Mouse (Mus musculus) limb, embryonic 14.5 days (tissue): ENCODE results near the gene Nupr1. TPM values are rescaled to one million over a fixed set of nuclear protein-coding genes. Genes with fewer than 3 reads are reported as not detected.

Source experiments
- ATAC-seq: fragments of 200-750 bp; cut with Nextera tagmentation; 2 replicates; pipeline ENCODE4 v1.8.0; 2017; ENCODE audit warnings: low read depth, moderate number of reproducible peaks, moderate TSS enrichment; ENCODE audit not compliant: low FRiP score
- DNase-seq: peaks from one replicate; pipeline ENCODE4 v3.0.0-alpha.2; 2015; ENCODE audit warnings: low spot score
- H3K27ac ChIP-seq: fragments of 300-500 bp; sonication (generic); replicated peaks from 2 replicates; pipeline ENCODE4 v1.5.1; 2014; ENCODE audit warnings: low read depth, mild to moderate bottlenecking, low read length, moderate library complexity, mixed read lengths
- H3K27me3 ChIP-seq: fragments of 300-500 bp; sonication (generic); 2 replicates; pipeline ENCODE4 v1.6.1; 2014; ENCODE audit warnings: low read length, mixed read lengths; ENCODE audit not compliant: control insufficient read depth, insufficient read depth
- H3K36me3 ChIP-seq: fragments of 300-500 bp; sonication (generic); 2 replicates; pipeline ENCODE4 v1.6.1; 2014; ENCODE audit warnings: mild to moderate bottlenecking, low read length, moderate library complexity, mixed read lengths; ENCODE audit not compliant: control insufficient read depth, insufficient read depth
- H3K4me1 ChIP-seq: fragments of 300-500 bp; sonication (generic); 2 replicates; pipeline ENCODE4 v1.6.1; 2014; ENCODE audit warnings: antibody characterized with exemption, low read length, mixed read lengths; ENCODE audit not compliant: control insufficient read depth, insufficient read depth
- H3K4me2 ChIP-seq: fragments of 300-500 bp; sonication (generic); replicated peaks from 2 replicates; pipeline ENCODE4 v1.6.1; 2014; ENCODE audit warnings: low read depth, mild to moderate bottlenecking, low read length, moderate library complexity; ENCODE audit not compliant: severe bottlenecking
- H3K4me3 ChIP-seq: fragments of 300-500 bp; sonication (generic); replicated peaks from 2 replicates; pipeline ENCODE4 v1.5.1; 2014; ENCODE audit warnings: low read length
- H3K9ac ChIP-seq: fragments of 300-500 bp; sonication (generic); 2 replicates; pipeline ENCODE4 v1.6.1; 2014; ENCODE audit warnings: mild to moderate bottlenecking, low read depth, low read length, moderate library complexity; ENCODE audit not compliant: severe bottlenecking
- H3K9me3 ChIP-seq: fragments of 300-500 bp; sonication (generic); 2 replicates; pipeline ENCODE4 v1.6.1; 2016; ENCODE audit warnings: low read length; ENCODE audit not compliant: control insufficient read depth
- POLR2A ChIP-seq: fragments of 200-500 bp; IDR thresholded peaks from 2 replicates; pipeline ENCODE4 v1.8.0; 2012; ENCODE audit warnings: inconsistent platforms, mild to moderate bottlenecking, moderate library complexity, borderline replicate concordance; ENCODE audit not compliant: insufficient read depth, insufficient read length; ENCODE audit errors: extremely low read depth
- WGBS: fragments of 180-500 bp; shearing (Covaris S2); extraction: QIAGEN DNeasy Blood & Tissue Kit; methylation state at CpG from one replicate; pipeline ENCODE4 v1.1.7; 2014; 5-methylcytosine and 5-hydroxymethylcytosine counted together
- polyA plus RNA-seq, 2 experiments: library from polyadenylated mRNA; depleted of rRNA in 1 of 2; stranded (reverse) in 1 of 2; unstranded in 1 of 2; fragments of >200 nt; fragmentation: Nextera tagmentation in 1 of 2; extraction: Ambion mirVana in 1 of 2; gene quantifications; 2 replicates each; pipeline versions ENCODE4 v1.2.1 to v1.2.3; 2012 to 2014

Nupr1 gene
- polyA plus RNA-seq, 2 experiments = 11.6 to 19.2 TPM

GRCm38 (mm10) chr7:126650852-126651251, 20.2 kb upstream of the Nupr1 start:
- no peaks in the 10 kb centered on the region for H3K9me3 ChIP-seq
- no peak overlapping the region for H3K9ac ChIP-seq
- H3K4me2 ChIP-seq = no peak overlapping the region
- no peak overlapping the region for H3K4me3 ChIP-seq
- no peaks in the 10 kb centered on the region for H3K36me3 ChIP-seq
- 0 out of 2 replicates have a peak, but pooled peaks cover 2% of the 10 kb centered on the region for H3K4me1 ChIP-seq
- 75% methylated on average over 2 of the region's 2 CpGs for WGBS
- H3K27me3 ChIP-seq = no peaks in the 10 kb centered on the region
- no peak for DNase-seq
- no peak for TF ChIP-seq POLR2A
- no peak overlapping the region for H3K27ac ChIP-seq
- ATAC-seq = no peak

DNA sequence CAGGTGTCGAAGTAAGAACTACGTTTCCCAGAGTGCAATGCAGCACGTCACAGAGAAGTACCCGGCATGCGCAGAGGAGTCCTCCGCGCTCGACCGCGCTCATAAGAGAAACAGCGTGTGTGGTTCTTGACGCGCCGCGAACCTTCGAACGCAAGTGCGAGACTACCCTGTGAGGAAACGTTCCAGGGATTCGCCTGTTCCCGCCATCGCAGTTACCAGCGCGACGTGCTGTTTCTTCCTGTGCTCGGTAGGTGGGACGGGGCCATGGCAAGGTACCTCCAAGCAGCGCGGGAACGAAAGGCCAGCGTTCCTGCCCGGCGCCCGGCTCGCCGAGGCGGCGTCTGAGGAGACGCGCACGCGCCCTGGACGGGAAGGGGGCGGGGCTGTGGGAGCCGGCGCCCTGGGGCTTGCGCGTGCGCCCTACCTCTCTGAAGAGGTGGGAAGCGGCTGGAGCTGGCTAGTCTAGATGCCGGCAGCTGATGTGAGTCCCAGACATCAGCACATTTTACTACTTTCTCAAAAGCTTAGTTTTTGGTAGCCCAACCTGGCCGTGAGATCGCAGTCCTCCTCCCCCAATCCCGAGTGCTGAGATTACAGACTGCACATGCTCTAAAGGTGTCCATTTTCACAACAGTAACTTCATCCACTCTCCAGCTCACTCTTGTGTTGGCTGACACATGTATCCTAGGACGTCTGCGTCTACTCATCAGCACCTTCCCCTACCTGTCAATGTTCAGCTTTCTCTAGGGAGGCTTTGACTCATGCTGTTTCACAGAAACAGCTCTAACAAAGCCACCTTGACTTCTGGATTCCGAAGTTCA, 18.8 kb upstream of the Nupr1 start, which contains the start of gene Sgf29:
Gene Sgf29, plus strand, starts transcription at position 79 of the 821 bp plus-strand sequence.
- H3K27me3 ChIP-seq = no peaks in the 10 kb centered on the region
- peak within 1 kb of the TSS; percentile 59 for H3K4me3 ChIP-seq
- peak within 1 kb of the TSS; percentile 91 for H3K27ac ChIP-seq
- peak within 1 kb of the TSS; percentile 65 for H3K9ac ChIP-seq
- peak within 1 kb of the TSS; percentile 75 for H3K4me2 ChIP-seq
- peak; percentile 99 for TF ChIP-seq POLR2A
- under 1% methylated on average over 54 of the region's 57 CpGs for WGBS
- ATAC-seq = peak; percentile 97
- 0 out of 2 replicates have a peak, but pooled peaks cover 2% of the 10 kb centered on the region for H3K4me1 ChIP-seq
- H3K9me3 ChIP-seq = no peaks in the 10 kb centered on the region
- no peaks in the 10 kb centered on the region for H3K36me3 ChIP-seq
- peak; percentile 95 for DNase-seq

DNA sequence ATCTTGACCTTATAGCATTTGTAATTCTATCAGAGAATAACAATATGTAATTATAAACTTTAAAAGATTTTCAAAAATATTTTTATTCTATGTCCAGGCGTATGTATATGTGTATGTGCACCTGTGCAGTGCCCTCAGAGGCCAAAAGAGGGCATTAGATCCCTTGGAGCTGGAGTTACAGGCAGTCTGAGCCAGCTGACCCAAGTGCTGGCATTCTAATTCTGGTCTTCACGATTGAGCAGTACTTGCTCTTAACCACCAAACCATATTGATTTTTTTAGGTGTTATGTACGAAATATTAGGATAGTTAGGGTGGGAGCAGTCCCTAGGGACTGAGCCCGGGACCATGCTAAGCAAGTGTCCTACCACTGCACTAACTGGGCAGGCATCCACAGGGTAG, 17.8 kb upstream of the Nupr1 start:
- 0 out of 2 replicates have a peak, but pooled peaks cover 2% of the 10 kb centered on the region for H3K4me1 ChIP-seq
- H3K4me2 ChIP-seq = peak overlapping the region; percentile 75; the same call in 1 of the 2 replicates
- H3K27ac ChIP-seq = no peak overlapping the region
- TF ChIP-seq POLR2A = no peak
- no peaks in the 10 kb centered on the region for H3K36me3 ChIP-seq
- ATAC-seq (no peak), DNase-seq (no peak)
- H3K4me3 ChIP-seq = peak overlapping the region; percentile 59; the same call in 1 of the 2 replicates
- no peak overlapping the region for H3K9ac ChIP-seq
- H3K9me3 ChIP-seq = no peaks in the 10 kb centered on the region
- 76% methylated on average over 4 of the region's 4 CpGs for WGBS
- no peaks in the 10 kb centered on the region for H3K27me3 ChIP-seq

DNA sequence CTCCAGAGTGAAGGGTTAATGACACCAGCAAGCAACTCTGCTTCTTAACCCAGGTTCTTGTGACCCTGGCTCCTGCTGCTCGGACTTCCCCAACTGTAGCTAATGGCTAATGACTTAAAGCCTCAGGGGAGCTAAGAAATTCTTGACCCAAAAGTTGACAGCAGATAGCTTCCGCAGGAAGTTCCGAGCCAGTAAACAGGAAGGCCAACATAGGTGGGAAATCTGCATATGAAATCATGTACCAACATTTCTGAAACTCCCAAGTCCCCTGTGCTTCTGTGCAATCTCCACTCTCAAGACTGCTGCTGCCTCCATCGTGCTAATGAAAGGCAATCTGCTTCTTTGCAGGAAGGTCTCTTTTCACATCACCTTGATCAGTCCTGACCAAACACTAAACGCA, 15.0 kb upstream of the Nupr1 start:
- Histone ChIP-seq H3K4me2 (no peak overlapping the region), H3K4me1 (0 out of 2 replicates have a peak, but pooled peaks cover 2% of the 10 kb centered on the region), H3K4me3 (no peak overlapping the region), H3K36me3 (no peaks in the 10 kb centered on the region), H3K9me3 (no peaks in the 10 kb centered on the region), H3K27ac (no peak overlapping the region), H3K27me3 (no peaks in the 10 kb centered on the region), H3K9ac (no peak overlapping the region)
- WGBS = 42% methylated on average over 5 of the region's 5 CpGs
- ATAC-seq (no peak), DNase-seq (no peak)
- no peak for TF ChIP-seq POLR2A

GRCm38 (mm10) chr7:126644914-126645313, 14.3 kb upstream of the Nupr1 start:
- Histone ChIP-seq H3K4me1 (0 out of 2 replicates have a peak, but pooled peaks cover 2% of the 10 kb centered on the region), H3K27me3 (no peaks in the 10 kb centered on the region), H3K27ac (no peak overlapping the region), H3K4me2 (no peak overlapping the region), H3K36me3 (no peaks in the 10 kb centered on the region), H3K9me3 (no peaks in the 10 kb centered on the region), H3K9ac (no peak overlapping the region), H3K4me3 (no peak overlapping the region)
- ATAC-seq (no peak), DNase-seq (no peak)
- TF ChIP-seq POLR2A = no peak
